Mouse (Mus musculus) embryonic facial prominence, embryonic 14.5 days (tissue): Measurements from ENCODE around the gene Grin2d. TPM values are rescaled to one million over a fixed set of nuclear protein-coding genes. Genes with fewer than 3 reads are reported as not detected.

Source experiments
- ATAC-seq: fragments of 200-750 bp; cut with Nextera tagmentation; 2 replicates; pipeline ENCODE4 v1.8.0; 2017; ENCODE audit warnings: low read depth, moderate number of reproducible peaks, moderate TSS enrichment
- DNase-seq: peaks from one replicate; pipeline ENCODE4 v3.0.0-alpha.2; 2015; ENCODE audit warnings: low spot score
- H3K27ac ChIP-seq: fragments of 300-500 bp; sonication (generic); replicated peaks from 2 replicates; pipeline ENCODE4 v1.5.1; 2014; ENCODE audit warnings: low read depth, mild to moderate bottlenecking, low read length, moderate library complexity
- H3K27me3 ChIP-seq: fragments of 300-500 bp; sonication (generic); replicated peaks from 2 replicates; pipeline ENCODE4 v1.6.1; 2014; ENCODE audit warnings: low read length; ENCODE audit not compliant: control insufficient read depth, insufficient read depth
- H3K36me3 ChIP-seq: fragments of 300-500 bp; sonication (generic); 2 replicates; pipeline ENCODE4 v1.6.1; 2014; ENCODE audit warnings: low read length, mixed read lengths; ENCODE audit not compliant: control insufficient read depth, insufficient read depth
- H3K4me1 ChIP-seq: fragments of 300-500 bp; sonication (generic); 2 replicates; pipeline ENCODE4 v1.6.1; 2014; ENCODE audit warnings: antibody characterized with exemption, low read length; ENCODE audit not compliant: control insufficient read depth, insufficient read depth
- H3K4me2 ChIP-seq: fragments of 300-500 bp; sonication (generic); 2 replicates; pipeline ENCODE4 v1.6.1; 2014; ENCODE audit warnings: low read depth, mild to moderate bottlenecking, low read length, moderate library complexity, mixed read lengths
- H3K4me3 ChIP-seq: fragments of 300-500 bp; sonication (generic); 2 replicates; pipeline ENCODE4 v1.5.1; 2014; ENCODE audit warnings: low read depth, mild to moderate bottlenecking, low read length
- H3K9ac ChIP-seq: fragments of 300-500 bp; sonication (generic); 2 replicates; pipeline ENCODE4 v1.6.1; 2014; ENCODE audit warnings: low read depth, mild to moderate bottlenecking, low read length, moderate library complexity, mixed read lengths
- H3K9me3 ChIP-seq: fragments of 300-500 bp; sonication (generic); 2 replicates; pipeline ENCODE4 v1.6.1; 2016; ENCODE audit warnings: low read length; ENCODE audit not compliant: control insufficient read depth
- WGBS: fragments of 180-500 bp; shearing (Covaris S2); extraction: QIAGEN DNeasy Blood & Tissue Kit; methylation state at CpG from one replicate; pipeline ENCODE4 v1.1.7; 2014; 5-methylcytosine and 5-hydroxymethylcytosine counted together
- polyA plus RNA-seq: library from polyadenylated mRNA; unstranded; fragments of >200 nt; fragmentation: Nextera tagmentation; extraction: Ambion mirVana; gene quantifications from 2 replicates; pipeline ENCODE4 v1.2.1, GENCODE M21; 2014

The Grin2d gene
- polyA plus RNA-seq, 1 experiment from 2014 or later = 1.0 TPM

GRCm38 (mm10) chr7:45919761-45920160, 41.6 kb upstream of the Grin2d start:
- 64% methylated on average over 4 of the region's 4 CpGs for WGBS
- Histone ChIP-seq H3K27ac (peak overlapping the region; percentile 95; the same call in 1 of the 2 replicates), H3K9me3 (0 out of 2 replicates have a peak, but pooled peaks cover 2% of the 10 kb centered on the region), H3K4me2 (peak overlapping the region; percentile 62), H3K27me3 (no peaks in the 10 kb centered on the region), H3K4me3 (peak overlapping the region; percentile 54), H3K36me3 (peaks cover 17% of the 10 kb centered on the region), H3K9ac (peak overlapping the region; percentile 75), H3K4me1 (peaks cover 49% of the 10 kb centered on the region)
- ATAC-seq = no peak
- no peak for DNase-seq

GRCm38 (mm10) chr7:45919083-45919671, 41.0 kb upstream of the Grin2d start:
- Histone ChIP-seq H3K27me3 (no peaks in the 10 kb centered on the region), H3K4me3 (peak overlapping the region; percentile 54), H3K36me3 (peaks cover 17% of the 10 kb centered on the region), H3K27ac (0 out of 2 replicates have a peak overlapping the region, but pooled peaks have one; percentile 7), H3K4me1 (peaks cover 49% of the 10 kb centered on the region), H3K9me3 (no peaks in the 10 kb centered on the region), H3K9ac (0 out of 2 replicates have a peak overlapping the region, but pooled peaks have one; percentile 75), H3K4me2 (peak overlapping the region; percentile 62)
- 71% methylated on average over 14 of the region's 14 CpGs for WGBS
- DNase-seq (no peak), ATAC-seq (no peak)

- no peak for ATAC-seq
- H3K9ac ChIP-seq = 0 out of 2 replicates have a peak overlapping the region, but pooled peaks have one; percentile 27
- H3K4me1 ChIP-seq = peaks cover 49% of the 10 kb centered on the region
- no peak for DNase-seq
- H3K4me2 ChIP-seq = peak overlapping the region; percentile 62; the same call in 1 of the 2 replicates
- WGBS = 84% methylated on average over 15 of the region's 15 CpGs
- H3K9me3 ChIP-seq = no peaks in the 10 kb centered on the region
- peak overlapping the region; percentile 93 for H3K27ac ChIP-seq
- H3K4me3 ChIP-seq = no peak overlapping the region
- H3K36me3 ChIP-seq = peaks cover 17% of the 10 kb centered on the region
- H3K27me3 ChIP-seq = no peaks in the 10 kb centered on the region
These were observed 39.7 kb upstream of the Grin2d start for GRCm38 (mm10) chr7:45917926-45918325.

- H3K4me1 ChIP-seq = peaks cover 43% of the 10 kb centered on the region
- H3K9ac ChIP-seq = peak overlapping the region; percentile 56
- H3K27ac ChIP-seq = peak overlapping the region; percentile 93
- peak; percentile 3 for ATAC-seq
- no peaks in the 10 kb centered on the region for H3K9me3 ChIP-seq
- WGBS = 13% methylated on average over 12 of the region's 13 CpGs
- peak; percentile 33 for DNase-seq
- peak overlapping the region; percentile 33 for H3K4me3 ChIP-seq
- H3K27me3 ChIP-seq = no peaks in the 10 kb centered on the region
- H3K4me2 ChIP-seq = peak overlapping the region; percentile 62
- H3K36me3 ChIP-seq = peaks cover 17% of the 10 kb centered on the region
These were observed 39.0 kb upstream of the Grin2d start for GRCm38 (mm10) chr7:45917004-45917704.

- H3K4me2 ChIP-seq = peak overlapping the region; percentile 62
- H3K27me3 ChIP-seq = no peaks in the 10 kb centered on the region
- 32% methylated on average over 26 of the region's 26 CpGs for WGBS
- peaks cover 35% of the 10 kb centered on the region for H3K4me1 ChIP-seq
- peak overlapping the region; percentile 33 for H3K4me3 ChIP-seq
- peak overlapping the region; percentile 93 for H3K27ac ChIP-seq
- H3K36me3 ChIP-seq = peaks cover 17% of the 10 kb centered on the region
- H3K9ac ChIP-seq = peak overlapping the region; percentile 56
- DNase-seq (peak; percentile 98), ATAC-seq (peak; percentile 88)
- H3K9me3 ChIP-seq = no peaks in the 10 kb centered on the region
These were observed 38.2 kb upstream of the Grin2d start for GRCm38 (mm10) chr7:45916056-45917003.

GRCm38 (mm10) chr7:45915011-45915410, 36.8 kb upstream of the Grin2d start:
- Histone ChIP-seq H3K36me3 (peaks cover 29% of the 10 kb centered on the region), H3K4me2 (no peak overlapping the region), H3K9me3 (no peaks in the 10 kb centered on the region), H3K9ac (no peak overlapping the region), H3K4me3 (no peak overlapping the region), H3K4me1 (peaks cover 34% of the 10 kb centered on the region), H3K27ac (no peak overlapping the region), H3K27me3 (no peaks in the 10 kb centered on the region)
- no peak for DNase-seq
- WGBS = 84% methylated on average over 5 of the region's 5 CpGs
- ATAC-seq = no peak

GRCm38 (mm10) chr7:45914067-45914466, 35.9 kb upstream of the Grin2d start:
- 83% methylated on average over 6 of the region's 6 CpGs for WGBS
- H3K27me3 ChIP-seq = no peaks in the 10 kb centered on the region
- peaks cover 33% of the 10 kb centered on the region for H3K36me3 ChIP-seq
- no peaks in the 10 kb centered on the region for H3K9me3 ChIP-seq
- ATAC-seq = no peak
- no peak overlapping the region for H3K4me2 ChIP-seq
- no peak overlapping the region for H3K9ac ChIP-seq
- H3K4me3 ChIP-seq = no peak overlapping the region
- H3K4me1 ChIP-seq = peaks cover 26% of the 10 kb centered on the region
- no peak overlapping the region for H3K27ac ChIP-seq
- no peak for DNase-seq

GRCm38 (mm10) chr7:45909145-45909544, 31.0 kb upstream of the Grin2d start:
- 92% methylated on average over 16 of the region's 16 CpGs for WGBS
- ATAC-seq (no peak), DNase-seq (no peak)
- Histone ChIP-seq H3K4me3 (no peak overlapping the region), H3K9ac (no peak overlapping the region), H3K27ac (no peak overlapping the region), H3K9me3 (no peaks in the 10 kb centered on the region), H3K27me3 (no peaks in the 10 kb centered on the region), H3K36me3 (peaks cover 25% of the 10 kb centered on the region), H3K4me1 (no peaks in the 10 kb centered on the region), H3K4me2 (no peak overlapping the region)
